Mouse (Mus musculus) embryonic facial prominence, embryonic 13.5 days (tissue): Measurements from ENCODE around the gene Sapcd1. TPM values are rescaled to one million over a fixed set of nuclear protein-coding genes. Genes with fewer than 3 reads are reported as not detected.

ENCODE experiments used
- ATAC-seq: fragments of 200-750 bp; cut with Nextera tagmentation; 2 replicates; pipeline ENCODE4 v1.8.0; 2017; ENCODE audit warnings: low read depth; ENCODE audit not compliant: insufficient number of reproducible peaks, insufficient read depth, low FRiP score, low TSS enrichment
- H3K27ac ChIP-seq: fragments of 300-500 bp; sonication (generic); 2 replicates; pipeline ENCODE4 v1.5.1; 2015; ENCODE audit warnings: moderate library complexity, mild to moderate bottlenecking, inconsistent platforms
- H3K27me3 ChIP-seq: fragments of 300-500 bp; sonication (generic); 2 replicates; pipeline ENCODE4 v1.6.1; 2015; ENCODE audit warnings: mild to moderate bottlenecking, inconsistent platforms
- H3K36me3 ChIP-seq: fragments of 300-500 bp; sonication (generic); 2 replicates; pipeline ENCODE4 v1.6.1; 2015; ENCODE audit warnings: mild to moderate bottlenecking, inconsistent platforms
- H3K4me1 ChIP-seq: fragments of 300-500 bp; sonication (generic); 2 replicates; pipeline ENCODE4 v1.6.1; 2015; ENCODE audit warnings: inconsistent platforms
- H3K4me2 ChIP-seq: fragments of 300-500 bp; sonication (generic); 2 replicates; pipeline ENCODE4 v1.6.1; 2015; ENCODE audit warnings: moderate library complexity, mild to moderate bottlenecking, inconsistent platforms
- H3K4me3 ChIP-seq: fragments of 300-500 bp; sonication (generic); 2 replicates; pipeline ENCODE4 v1.5.1; 2015; ENCODE audit warnings: mild to moderate bottlenecking, inconsistent platforms
- H3K9ac ChIP-seq: fragments of 300-500 bp; sonication (generic); 2 replicates; pipeline ENCODE4 v1.6.1; 2015; ENCODE audit warnings: mild to moderate bottlenecking, inconsistent platforms
- H3K9me3 ChIP-seq: fragments of 300-500 bp; sonication (generic); 2 replicates; pipeline ENCODE4 v1.6.1; 2016; ENCODE audit warnings: inconsistent platforms
- WGBS: fragments of 180-500 bp; shearing (Covaris S2); methylation state at CpG from one replicate; pipeline ENCODE4 v1.1.7; 2015; ENCODE audit warnings: mixed read lengths; 5-methylcytosine and 5-hydroxymethylcytosine counted together
- polyA plus RNA-seq: library from polyadenylated mRNA; unstranded; fragments of >200 nt; fragmentation: Nextera tagmentation; extraction: Ambion mirVana; gene quantifications from 2 replicates; pipeline ENCODE4 v1.2.1, GENCODE M21; 2015

Gene Sapcd1
- polyA plus RNA-seq, result 14.2 and 19.5 TPM in 2 replicates

- H3K36me3 ChIP-seq, result no peaks in the 10 kb centered on the region
- 33% methylated on average over 13 of the region's 13 CpGs for WGBS
- H3K9me3 ChIP-seq, result no peaks in the 10 kb centered on the region
- H3K27me3 ChIP-seq, result no peaks in the 10 kb centered on the region
- H3K4me2 ChIP-seq, result peak within 1 kb of the TSS; percentile 45
- peak within 1 kb of the TSS; percentile 64 for H3K9ac ChIP-seq
- H3K27ac ChIP-seq, result peak within 1 kb of the TSS; percentile 87
- H3K4me3 ChIP-seq, result peak within 1 kb of the TSS; percentile 25
- peaks cover 37% of the 10 kb centered on the region for H3K4me1 ChIP-seq
- ATAC-seq, result peak; percentile 28; the same call in 1 of the 2 replicates
These were observed at the start of gene Sapcd1 for GRCm38 (mm10) chr17:35027277-35028068. Sapcd1 (minus strand) TSS chr17:35028016.

GRCm38 (mm10) chr17:35077285-35077684 lies 49.5 kb upstream of the Sapcd1 start:
- peak overlapping the region; percentile 55; the same call in 1 of the 2 replicates for H3K27ac ChIP-seq
- H3K9ac ChIP-seq, result no peak overlapping the region
- H3K27me3 ChIP-seq, result peaks cover 16% of the 10 kb centered on the region
- no peak for ATAC-seq
- H3K36me3 ChIP-seq, result no peaks in the 10 kb centered on the region
- no peaks in the 10 kb centered on the region for H3K9me3 ChIP-seq
- H3K4me1 ChIP-seq, result peaks cover 32% of the 10 kb centered on the region
- 33% methylated on average over 2 of the region's 2 CpGs for WGBS
- H3K4me3 ChIP-seq, result 0 out of 2 replicates have a peak overlapping the region, but pooled peaks have one; percentile 20
- H3K4me2 ChIP-seq, result peak overlapping the region; percentile 45

- Histone ChIP-seq H3K36me3 (no peaks in the 10 kb centered on the region), H3K9ac (no peak within 1 kb of the TSS; the same call in 1 of the 2 replicates), H3K4me3 (peak within 1 kb of the TSS; percentile 20; the same call in 1 of the 2 replicates), H3K27me3 (peaks cover 16% of the 10 kb centered on the region), H3K4me2 (peak within 1 kb of the TSS; percentile 45), H3K27ac (peak within 1 kb of the TSS; percentile 55; the same call in 1 of the 2 replicates), H3K4me1 (peaks cover 32% of the 10 kb centered on the region), H3K9me3 (no peaks in the 10 kb centered on the region)
- WGBS, result 5% methylated on average over 10 of the region's 10 CpGs
- ATAC-seq, result no peak
These were observed 48.8 kb upstream of the Sapcd1 start, which contains the start of gene Ly6g6e for GRCm38 (mm10) chr17:35076507-35077176. Ly6g6e (plus strand) TSS chr17:35076902.

- Histone ChIP-seq H3K4me2 (no peak overlapping the region), H3K4me1 (peaks cover 32% of the 10 kb centered on the region), H3K36me3 (no peaks in the 10 kb centered on the region), H3K27ac (no peak overlapping the region), H3K4me3 (no peak overlapping the region), H3K9ac (no peak overlapping the region), H3K9me3 (no peaks in the 10 kb centered on the region), H3K27me3 (peaks cover 13% of the 10 kb centered on the region)
- WGBS, result 41% methylated on average over 17 of the region's 17 CpGs
- no peak for ATAC-seq
These were observed 46.3 kb upstream of the Sapcd1 start for GRCm38 (mm10) chr17:35074097-35074496.

- H3K9ac ChIP-seq, result no peak overlapping the region
These were observed 43.6 kb upstream of the Sapcd1 start for GRCm38 (mm10) chr17:35071454-35071853.

GRCm38 (mm10) chr17:35070556-35071229 lies 42.9 kb upstream of the Sapcd1 start:
- ATAC-seq, result no peak
- H3K27ac ChIP-seq, result no peak overlapping the region
- no peak overlapping the region for H3K4me2 ChIP-seq
- H3K4me1 ChIP-seq, result peaks cover 7% of the 10 kb centered on the region
- peaks cover 31% of the 10 kb centered on the region for H3K27me3 ChIP-seq
- WGBS, result 31% methylated on average over 6 of the region's 6 CpGs
- H3K9me3 ChIP-seq, result no peaks in the 10 kb centered on the region
- H3K4me3 ChIP-seq, result no peak overlapping the region
- no peak overlapping the region for H3K9ac ChIP-seq
- no peaks in the 10 kb centered on the region for H3K36me3 ChIP-seq

More at GRCm38 (mm10) chr17:35071454-35071853, 43.6 kb upstream of the Sapcd1 start:
- WGBS, result 83% methylated on average over 9 of the region's 9 CpGs
- no peak overlapping the region for H3K4me3 ChIP-seq
- no peaks in the 10 kb centered on the region for H3K9me3 ChIP-seq
- no peak overlapping the region for H3K27ac ChIP-seq
- H3K36me3 ChIP-seq, result no peaks in the 10 kb centered on the region
- no peak for ATAC-seq
- H3K4me2 ChIP-seq, result no peak overlapping the region
- H3K4me1 ChIP-seq, result peaks cover 13% of the 10 kb centered on the region
- H3K27me3 ChIP-seq, result peaks cover 24% of the 10 kb centered on the region

GRCm38 (mm10) chr17:35068213-35068914 lies 40.5 kb upstream of the Sapcd1 start:
- H3K4me1 ChIP-seq, result peaks cover 17% of the 10 kb centered on the region
- H3K27me3 ChIP-seq, result peaks cover 55% of the 10 kb centered on the region
- no peak overlapping the region for H3K4me2 ChIP-seq
- H3K4me3 ChIP-seq, result no peak overlapping the region
- H3K36me3 ChIP-seq, result peaks cover 2% of the 10 kb centered on the region
- H3K9me3 ChIP-seq, result no peaks in the 10 kb centered on the region
- no peak overlapping the region for H3K9ac ChIP-seq
- 75% methylated on average over 17 of the region's 17 CpGs for WGBS
- ATAC-seq, result no peak
- H3K27ac ChIP-seq, result no peak overlapping the region

GRCm38 (mm10) chr17:35066084-35066483 lies 38.3 kb upstream of the Sapcd1 start, which contains the start of gene Mpig6b:
Mpig6b (minus strand) TSS chr17:35066184.
- Histone ChIP-seq H3K27me3 (peaks cover 56% of the 10 kb centered on the region), H3K4me2 (peak within 1 kb of the TSS; percentile 66), H3K9me3 (no peaks in the 10 kb centered on the region), H3K27ac (peak within 1 kb of the TSS; percentile 60; the same call in 1 of the 2 replicates), H3K4me1 (peaks cover 20% of the 10 kb centered on the region), H3K36me3 (peaks cover 23% of the 10 kb centered on the region), H3K9ac (peak within 1 kb of the TSS; percentile 58), H3K4me3 (peak within 1 kb of the TSS; percentile 41)
- WGBS, result 42% methylated on average over 10 of the region's 10 CpGs
- ATAC-seq, result no peak

GRCm38 (mm10) chr17:35064951-35065947 lies 37.4 kb upstream of the Sapcd1 start, which contains the start of gene Ly6g6c:
Ly6g6c (plus strand) TSS chr17:35065388.
- H3K9ac ChIP-seq, result peak within 1 kb of the TSS; percentile 58
- peaks cover 29% of the 10 kb centered on the region for H3K4me1 ChIP-seq
- peak within 1 kb of the TSS; percentile 60; the same call in 1 of the 2 replicates for H3K27ac ChIP-seq

More at GRCm38 (mm10) chr17:35064951-35065947, 37.4 kb upstream of the Sapcd1 start, which contains the start of gene Ly6g6c:
- Histone ChIP-seq H3K36me3 (peaks cover 32% of the 10 kb centered on the region), H3K4me3 (peak within 1 kb of the TSS; percentile 41), H3K4me2 (peak within 1 kb of the TSS; percentile 66), H3K27me3 (peaks cover 56% of the 10 kb centered on the region), H3K9me3 (no peaks in the 10 kb centered on the region)
- WGBS, result 2% methylated on average over 48 of the region's 48 CpGs
- ATAC-seq, result peak; percentile 23; the same call in 1 of the 2 replicates
